Mouse (Mus musculus): ENCODE results near the gene Usp4. TPM values are rescaled to one million over a fixed set of nuclear protein-coding genes. Genes with fewer than 3 reads are reported as not detected.

Gene Usp4
- polyA plus RNA-seq, 1 experiment from 2014 or later = 125 TPM

DNA sequence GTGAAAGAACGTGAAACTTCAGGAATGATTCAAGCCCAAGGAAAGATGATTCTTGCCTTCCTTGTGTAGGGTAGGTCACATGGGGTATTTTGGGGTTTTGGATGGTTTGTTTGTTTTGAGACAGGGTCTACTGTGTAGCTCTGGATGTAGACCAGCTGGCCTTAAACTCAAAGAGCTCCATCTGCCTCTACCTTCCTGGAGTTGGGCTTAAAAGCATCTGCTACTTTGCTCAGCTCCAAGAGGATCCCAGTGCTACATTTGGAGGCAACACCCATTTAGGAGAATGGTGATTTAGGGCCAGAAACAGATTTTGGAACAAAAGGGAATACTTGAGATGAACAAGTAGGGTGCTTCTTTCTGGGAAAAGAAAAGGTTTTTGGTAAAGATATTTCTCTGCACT, 22.9 kb upstream of the Usp4 start:
- Histone ChIP-seq H3K27ac (no peak overlapping the region), H3K4me3 (no peak overlapping the region), H3K36me3 (peaks cover 31% of the 10 kb centered on the region), H3K9ac (no peak overlapping the region), H3K9me3 (no peaks in the 10 kb centered on the region), H3K27me3 (no peaks in the 10 kb centered on the region), H3K4me1 (replicated peaks) (no peaks in the 10 kb centered on the region), H3K4me2 (no peak overlapping the region)
- ATAC-seq (ENCODE audit: low FRiP score) = no peak
- 98% methylated on average over 1 of the region's 1 CpGs for WGBS

DNA sequence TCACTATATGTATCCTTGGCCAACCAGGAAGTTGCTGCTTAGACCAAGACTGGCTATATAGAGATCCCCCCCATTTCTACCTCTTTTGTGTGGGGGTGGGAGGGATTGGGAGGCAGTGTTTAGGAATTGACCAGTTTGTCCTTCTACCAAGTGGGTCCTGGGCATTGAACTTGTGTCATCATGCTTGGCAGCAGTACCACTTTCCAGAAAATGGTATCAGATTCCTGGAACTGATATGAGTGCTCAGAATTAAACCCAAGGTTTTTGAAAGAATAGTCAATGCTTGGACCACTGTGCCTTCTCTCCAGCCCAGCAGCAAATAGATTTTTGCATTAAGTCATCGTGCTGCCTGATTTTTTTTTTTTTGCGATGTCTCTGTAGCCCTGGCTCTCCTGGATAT, 21.8 kb upstream of the Usp4 start:
- no peak overlapping the region for H3K9ac ChIP-seq
- H3K4me3 ChIP-seq = no peak overlapping the region
- H3K4me2 ChIP-seq = no peak overlapping the region
- no peaks in the 10 kb centered on the region for H3K4me1 ChIP-seq (replicated peaks)
- peaks cover 37% of the 10 kb centered on the region for H3K36me3 ChIP-seq
- no peak for ATAC-seq (ENCODE audit: low FRiP score)
- 100% methylated on average over 2 of the region's 2 CpGs for WGBS
- H3K27ac ChIP-seq = no peak overlapping the region
- no peaks in the 10 kb centered on the region for H3K9me3 ChIP-seq
- H3K27me3 ChIP-seq = no peaks in the 10 kb centered on the region

DNA sequence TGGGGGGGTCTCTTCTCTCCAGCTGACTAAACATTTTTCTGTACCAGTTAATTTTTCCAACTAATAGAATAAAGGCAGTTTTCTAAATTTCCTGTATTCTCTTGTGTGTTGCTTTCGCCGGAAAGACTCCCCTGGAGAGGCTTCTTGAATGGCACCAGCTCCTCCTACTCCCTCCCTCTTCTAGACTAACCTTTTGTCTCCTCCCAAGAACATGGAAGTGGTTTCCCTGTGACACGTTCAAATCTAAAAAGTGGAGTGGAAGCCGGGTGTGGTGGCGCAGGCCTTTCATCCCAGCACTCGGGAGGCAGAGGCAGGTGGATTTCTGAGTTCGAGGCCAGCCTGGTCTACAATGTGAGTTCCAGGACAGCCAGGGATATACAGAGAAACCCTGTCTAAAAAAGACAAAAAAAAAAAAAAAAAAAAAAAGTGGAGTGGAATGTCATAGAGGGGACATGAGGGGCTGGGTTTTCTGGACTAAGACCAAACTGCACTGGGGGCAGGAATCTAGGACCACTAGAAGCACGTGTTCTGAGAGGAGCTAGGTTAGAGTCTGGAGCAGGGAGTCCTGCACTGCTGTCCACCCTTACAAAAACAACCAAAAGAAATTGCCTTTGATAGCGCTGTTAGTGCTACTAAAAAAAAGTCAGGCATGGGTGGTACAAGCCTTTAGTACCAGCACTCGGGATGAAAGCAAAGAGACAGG, 9.7 kb upstream of the Usp4 start:
- 68% methylated on average over 10 of the region's 10 CpGs for WGBS
- ATAC-seq (ENCODE audit: low FRiP score) = no peak
- Histone ChIP-seq H3K27me3 (no peaks in the 10 kb centered on the region), H3K9me3 (no peaks in the 10 kb centered on the region), H3K27ac (peak overlapping the region; percentile 93), H3K4me1 (replicated peaks) (peaks cover 26% of the 10 kb centered on the region), H3K4me3 (no peak overlapping the region), H3K4me2 (peak overlapping the region; percentile 73), H3K36me3 (peaks cover 30% of the 10 kb centered on the region), H3K9ac (no peak overlapping the region)

DNA sequence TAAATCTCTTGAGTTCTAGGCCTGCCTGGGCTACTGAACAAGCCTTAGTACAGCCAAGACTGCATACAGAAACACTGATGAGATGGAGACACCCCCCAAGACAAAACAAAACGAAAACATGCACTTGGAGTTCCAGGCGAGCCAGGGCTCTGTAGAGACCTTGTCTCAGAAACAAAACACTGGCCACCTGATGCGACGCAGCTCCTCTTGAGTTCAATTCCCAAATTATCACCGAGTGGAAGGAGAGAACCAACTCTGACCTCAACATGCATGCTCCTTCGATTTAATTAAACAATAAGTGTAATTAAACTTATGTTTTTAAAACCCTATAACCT, 9.1 kb upstream of the Usp4 start:
- H3K4me3 ChIP-seq = peak overlapping the region; percentile 64
- no peaks in the 10 kb centered on the region for H3K27me3 ChIP-seq
- no peaks in the 10 kb centered on the region for H3K9me3 ChIP-seq
- H3K4me2 ChIP-seq = peak overlapping the region; percentile 73
- 0 out of 2 replicates have a peak, but pooled peaks have one; percentile 12 for ATAC-seq (ENCODE audit: low FRiP score)
- H3K36me3 ChIP-seq = peaks cover 27% of the 10 kb centered on the region
- WGBS = 29% methylated on average over 6 of the region's 6 CpGs
- H3K4me1 ChIP-seq (replicated peaks) = peaks cover 26% of the 10 kb centered on the region
- peak overlapping the region; percentile 87 for H3K9ac ChIP-seq
- peak overlapping the region; percentile 93 for H3K27ac ChIP-seq

DNA sequence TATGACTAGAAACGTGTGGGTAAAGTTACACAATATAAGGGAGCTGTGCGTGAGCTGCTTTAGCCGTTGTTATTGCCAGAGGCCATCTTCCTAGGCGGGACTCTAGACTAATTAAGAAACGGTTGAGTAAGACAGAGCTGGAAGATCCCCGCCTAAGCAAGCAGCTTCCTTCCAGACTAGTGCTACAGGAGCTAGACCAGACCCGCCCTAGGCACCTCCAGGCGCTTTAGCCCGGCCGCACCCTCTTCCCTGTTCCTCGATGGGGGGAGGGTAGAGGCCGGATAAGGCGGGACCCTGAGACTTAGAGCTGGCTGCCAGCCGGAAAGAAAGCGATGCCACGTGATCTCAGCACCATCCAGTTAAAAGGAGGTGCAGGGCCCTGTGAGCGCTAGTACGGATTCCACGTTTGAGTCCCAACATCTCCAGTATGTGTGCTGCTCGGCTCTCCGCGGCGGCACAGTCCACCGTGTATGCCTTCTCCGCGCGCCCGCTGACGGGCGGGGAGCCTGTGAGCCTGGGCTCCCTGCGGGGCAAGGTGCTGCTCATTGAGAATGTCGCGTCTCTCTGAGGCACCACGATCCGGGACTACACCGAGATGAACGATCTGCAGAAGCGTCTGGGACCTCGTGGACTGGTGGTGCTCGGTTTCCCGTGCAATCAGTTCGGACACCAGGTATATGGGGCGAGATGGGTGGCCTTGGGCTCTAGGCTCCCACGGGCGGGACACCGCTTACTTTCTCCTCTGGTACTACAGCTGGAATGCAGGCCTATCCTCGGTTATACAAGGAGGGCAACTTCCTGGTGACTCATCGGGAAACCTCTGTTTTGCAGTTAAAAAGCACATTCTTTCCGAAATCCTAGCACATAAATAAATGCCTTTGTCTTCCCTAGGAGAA, 8.5 kb upstream of the Usp4 start, which contains the start of gene Gpx1:
Gene Gpx1 (plus strand): TSS at position 18 of the 896 bp plus-strand sequence.
- peak; percentile 97 for ATAC-seq (ENCODE audit: low FRiP score)
- WGBS = under 1% methylated on average over 49 of the region's 49 CpGs
- Histone ChIP-seq H3K4me3 (peak within 1 kb of the TSS; percentile 64), H3K36me3 (peaks cover 21% of the 10 kb centered on the region), H3K27me3 (no peaks in the 10 kb centered on the region), H3K4me1 (replicated peaks) (peaks cover 26% of the 10 kb centered on the region), H3K4me2 (peak within 1 kb of the TSS; percentile 73), H3K9ac (peak within 1 kb of the TSS; percentile 87), H3K27ac (peak within 1 kb of the TSS; percentile 93), H3K9me3 (no peaks in the 10 kb centered on the region)

DNA sequence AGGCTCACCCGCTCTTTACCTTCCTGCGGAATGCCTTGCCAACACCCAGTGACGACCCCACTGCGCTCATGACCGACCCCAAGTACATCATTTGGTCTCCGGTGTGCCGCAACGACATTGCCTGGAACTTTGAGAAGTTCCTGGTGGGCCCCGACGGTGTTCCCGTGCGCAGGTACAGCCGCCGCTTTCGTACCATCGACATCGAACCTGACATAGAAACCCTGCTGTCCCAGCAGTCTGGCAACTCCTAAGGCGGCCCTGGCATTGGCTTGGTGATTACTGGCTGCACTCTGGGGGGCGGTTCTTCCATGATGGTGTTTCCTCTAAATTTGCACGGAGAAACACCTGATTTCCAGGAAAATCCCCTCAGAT, 7.8 kb upstream of the Usp4 start:
- ATAC-seq (ENCODE audit: low FRiP score) = no peak
- Histone ChIP-seq H3K27ac (peak overlapping the region; percentile 30), H3K9me3 (no peaks in the 10 kb centered on the region), H3K36me3 (peaks cover 14% of the 10 kb centered on the region), H3K4me2 (peak overlapping the region; percentile 73), H3K27me3 (no peaks in the 10 kb centered on the region), H3K4me3 (peak overlapping the region; percentile 64), H3K4me1 (replicated peaks) (peaks cover 26% of the 10 kb centered on the region), H3K9ac (peak overlapping the region; percentile 87)
- 11% methylated on average over 20 of the region's 20 CpGs for WGBS

DNA sequence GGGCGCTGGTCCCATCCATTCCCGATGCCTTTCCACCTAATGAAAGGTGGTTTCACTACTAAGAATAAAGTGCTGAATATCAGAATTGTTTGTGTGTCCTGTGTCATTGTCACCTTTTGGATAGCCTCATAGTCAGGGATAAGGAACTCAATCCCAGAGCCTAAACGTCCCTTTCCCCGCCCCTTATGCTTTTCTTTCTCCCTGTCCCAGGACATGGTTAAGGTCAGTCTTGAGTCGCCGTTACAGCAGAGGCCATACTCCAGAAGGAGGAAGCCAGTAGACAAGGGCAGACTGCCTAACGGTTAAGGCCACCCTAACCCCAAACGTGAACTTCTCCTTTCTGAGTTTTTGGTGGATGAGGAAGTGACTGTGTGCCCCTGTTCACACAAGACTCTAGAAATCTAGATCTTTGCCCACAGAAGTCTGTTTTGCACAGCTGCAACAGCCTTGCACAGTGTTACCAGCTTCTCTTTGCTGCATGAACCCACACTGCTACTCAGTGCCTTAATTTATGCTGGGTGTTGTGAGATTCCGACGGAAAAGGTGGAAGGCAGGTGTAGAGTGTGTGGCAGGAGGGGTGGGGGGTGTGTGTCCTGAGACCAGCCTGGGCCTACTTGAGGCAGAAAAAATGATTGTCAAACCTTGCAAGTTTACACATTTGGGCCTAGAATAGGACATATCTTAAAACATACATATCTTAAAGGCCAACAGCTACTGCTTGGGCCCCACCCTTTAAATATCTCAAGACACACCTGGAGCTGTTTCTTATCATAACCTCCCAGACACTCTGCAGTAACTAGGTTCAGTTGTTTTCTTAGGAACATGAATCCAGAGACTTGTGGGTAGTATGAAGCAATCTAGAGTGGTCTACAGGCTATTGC, 7.2 kb upstream of the Usp4 start:
- Histone ChIP-seq H3K4me1 (replicated peaks) (peaks cover 29% of the 10 kb centered on the region), H3K9ac (peak overlapping the region; percentile 87), H3K36me3 (peaks cover 7% of the 10 kb centered on the region), H3K27me3 (no peaks in the 10 kb centered on the region), H3K27ac (peak overlapping the region; percentile 30; the same call in 1 of the 2 replicates), H3K9me3 (no peaks in the 10 kb centered on the region), H3K4me3 (peak overlapping the region; percentile 64), H3K4me2 (peak overlapping the region; percentile 73)
- WGBS = 69% methylated on average over 10 of the region's 10 CpGs
- ATAC-seq (ENCODE audit: low FRiP score) = no peak

DNA sequence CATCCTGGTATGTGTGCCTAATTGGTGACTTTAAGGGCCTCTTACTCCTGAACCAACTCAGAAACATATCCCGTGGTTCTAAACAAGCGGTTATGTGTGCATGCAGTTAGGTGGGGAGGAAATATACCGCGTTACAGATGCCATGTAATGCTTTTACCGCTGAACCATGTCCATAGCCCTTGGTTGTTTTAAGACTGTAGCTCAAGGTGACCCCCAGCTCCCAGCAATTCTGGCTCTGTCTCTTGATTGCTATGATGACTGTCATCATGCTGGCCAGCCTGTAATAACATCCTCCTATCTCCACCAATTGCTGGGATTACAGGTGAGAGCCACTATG, 6.5 kb upstream of the Usp4 start:
- Histone ChIP-seq H3K4me2 (peak overlapping the region; percentile 73; the same call in 1 of the 2 replicates), H3K27me3 (no peaks in the 10 kb centered on the region), H3K36me3 (peaks cover 2% of the 10 kb centered on the region), H3K4me1 (replicated peaks) (peaks cover 33% of the 10 kb centered on the region), H3K9me3 (no peaks in the 10 kb centered on the region), H3K27ac (no peak overlapping the region), H3K9ac (0 out of 2 replicates have a peak overlapping the region, but pooled peaks have one; percentile 87), H3K4me3 (no peak overlapping the region)
- 90% methylated on average over 5 of the region's 5 CpGs for WGBS
- ATAC-seq (ENCODE audit: low FRiP score) = no peak

DNA sequence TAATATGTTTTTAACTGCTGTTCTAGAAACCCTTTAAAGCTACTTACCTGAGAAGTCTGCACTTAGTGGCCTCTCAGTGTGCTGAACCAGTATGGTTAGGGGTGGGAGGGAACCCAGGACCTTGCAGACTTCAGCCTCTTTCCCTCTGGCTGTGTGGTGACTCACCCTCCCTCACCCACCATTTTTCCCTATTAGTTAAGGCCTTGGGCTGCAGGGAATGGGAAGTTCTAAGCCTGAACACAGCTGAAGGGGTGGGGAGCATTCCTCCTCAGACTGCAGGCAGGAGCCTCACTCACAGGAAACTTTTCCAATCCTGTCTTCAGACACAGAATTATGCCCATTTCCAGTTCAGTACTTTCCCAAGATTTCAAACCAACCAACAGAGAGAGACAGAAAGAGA, 5.9 kb upstream of the Usp4 start:
- H3K36me3 ChIP-seq = no peaks in the 10 kb centered on the region
- no peak overlapping the region for H3K4me3 ChIP-seq
- no peaks in the 10 kb centered on the region for H3K27me3 ChIP-seq
- ATAC-seq (ENCODE audit: low FRiP score) = no peak
- no peaks in the 10 kb centered on the region for H3K9me3 ChIP-seq
- no peak overlapping the region for H3K4me2 ChIP-seq
- no peak overlapping the region for H3K27ac ChIP-seq
- H3K9ac ChIP-seq = no peak overlapping the region
- H3K4me1 ChIP-seq (replicated peaks) = peaks cover 37% of the 10 kb centered on the region

DNA sequence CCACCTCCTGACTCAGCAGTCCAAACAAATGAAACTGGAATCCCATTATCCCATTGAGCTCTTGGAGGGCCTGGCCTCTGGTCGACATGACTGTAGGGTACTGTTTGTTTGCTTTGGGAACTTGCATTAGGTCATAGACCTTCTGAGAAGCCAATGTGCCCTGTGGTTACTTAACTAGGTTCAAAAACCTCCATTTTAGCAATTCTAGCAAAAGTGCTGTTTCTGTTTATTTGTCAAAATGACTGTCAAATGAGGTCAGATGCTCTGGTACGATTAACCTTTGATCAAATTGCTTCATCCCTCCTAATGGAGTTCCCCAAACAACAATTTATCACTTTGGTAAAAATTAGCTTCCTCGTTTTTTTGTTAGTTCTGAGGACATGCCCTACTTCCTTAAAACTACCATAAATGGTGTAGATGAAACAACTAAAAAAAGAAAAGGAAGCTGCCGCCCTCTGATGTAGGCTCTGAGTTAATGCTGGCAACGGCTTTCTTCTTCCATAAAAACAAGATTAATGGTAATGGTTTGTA, 5.3 kb upstream of the Usp4 start:
- H3K4me2 ChIP-seq = no peak overlapping the region
- 55% methylated on average over 5 of the region's 5 CpGs for WGBS

DNA sequence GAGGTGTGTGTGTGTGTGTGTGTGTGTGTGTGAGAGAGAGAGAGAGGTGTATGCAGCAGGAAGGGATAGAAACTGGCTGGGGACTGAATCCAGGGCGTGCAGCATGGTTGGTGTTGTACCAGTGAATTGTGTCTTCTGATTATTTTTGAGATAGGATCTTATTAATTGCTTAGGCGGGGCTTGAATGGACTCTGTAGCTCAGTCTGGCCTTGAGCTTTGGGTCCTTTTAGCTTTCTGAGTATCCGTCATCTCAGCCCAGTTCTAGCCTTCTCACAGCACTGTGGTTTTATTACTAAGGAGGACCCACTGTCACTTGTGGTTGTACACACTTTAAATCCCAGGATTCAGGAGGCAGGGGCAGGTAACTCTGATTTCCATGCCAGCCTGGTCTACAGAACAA, 4.3 kb upstream of the Usp4 start:
- no peaks in the 10 kb centered on the region for H3K36me3 ChIP-seq
- no peaks in the 10 kb centered on the region for H3K27me3 ChIP-seq
- WGBS = 85% methylated on average over 3 of the region's 3 CpGs
- no peak overlapping the region for H3K27ac ChIP-seq
- H3K4me3 ChIP-seq = no peak overlapping the region
- H3K9ac ChIP-seq = no peak overlapping the region
- peaks cover 38% of the 10 kb centered on the region for H3K4me1 ChIP-seq (replicated peaks)
- H3K9me3 ChIP-seq = no peaks in the 10 kb centered on the region
- ATAC-seq (ENCODE audit: low FRiP score) = no peak
- no peak overlapping the region for H3K4me2 ChIP-seq

More for the DNA sequence above, 5.3 kb upstream of the Usp4 start:
- H3K27me3 ChIP-seq = no peaks in the 10 kb centered on the region
- H3K9me3 ChIP-seq = no peaks in the 10 kb centered on the region
- H3K4me3 ChIP-seq = no peak overlapping the region
- no peaks in the 10 kb centered on the region for H3K36me3 ChIP-seq
- peak overlapping the region; percentile 46; the same call in 1 of the 2 replicates for H3K9ac ChIP-seq
- peaks cover 38% of the 10 kb centered on the region for H3K4me1 ChIP-seq (replicated peaks)
- ATAC-seq (ENCODE audit: low FRiP score) = no peak
- H3K27ac ChIP-seq = no peak overlapping the region

DNA sequence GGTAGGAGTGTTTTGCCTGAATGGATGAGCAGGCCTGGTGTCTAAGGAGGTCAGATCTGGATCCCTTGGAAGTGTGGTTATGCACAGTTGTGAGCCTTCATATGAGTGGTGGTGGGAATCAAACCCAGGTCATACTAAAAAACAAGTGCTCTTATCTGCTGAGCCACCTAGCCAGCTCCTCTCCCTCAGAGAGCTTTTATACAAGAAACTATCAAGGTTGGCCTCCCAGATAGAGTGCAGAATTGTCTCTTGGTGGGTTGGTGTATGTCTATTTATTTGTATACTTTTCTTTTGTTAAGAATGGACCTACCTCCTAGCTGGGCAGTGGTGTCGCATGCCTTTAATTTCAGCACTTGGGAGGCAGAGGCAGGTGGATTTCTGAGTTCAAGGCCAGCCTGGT, 3.8 kb upstream of the Usp4 start:
- Histone ChIP-seq H3K27me3 (no peaks in the 10 kb centered on the region), H3K27ac (no peak overlapping the region), H3K9ac (no peak overlapping the region), H3K36me3 (no peaks in the 10 kb centered on the region), H3K4me2 (no peak overlapping the region), H3K9me3 (no peaks in the 10 kb centered on the region), H3K4me1 (replicated peaks) (peaks cover 38% of the 10 kb centered on the region), H3K4me3 (no peak overlapping the region)
- WGBS = 96% methylated on average over 1 of the region's 1 CpGs
- no peak for ATAC-seq (ENCODE audit: low FRiP score)

Measured in hindbrain, embryonic 13.5 days (tissue).